ENCODE assay signal across 13 mouse cellular contexts in genomic region chr14:25979242-25979941, GRCm38 (mm10). TPM values are rescaled to one million over a fixed set of nuclear protein-coding genes. Genes with fewer than 3 reads are reported as not detected.
DNase-seq lines count a peak whose midpoint lies in the region; ATAC-seq and TF ChIP-seq lines count a peak whose summit lies in the region.
"Not testable (repeated sequence)": the region's sequence is repeated elsewhere in the genome, so short reads cannot be mapped to it uniquely, and the experiment has no call there.
"Had no signal": no experiment of that assay in that cellular context is flagged by ENCODE, and none has a peak within 500 bp of the region (broad histone marks: within the 10 kb centered on the region; RNA-seq: fewer than 3 reads in every experiment).

No protein-coding gene starts in this region.

- peak overlapping the region; percentile 49 for H3K4me2 ChIP-seq in embryonic facial prominence, embryonic 13.5 days
- not testable (repeated sequence) for H3K4me2 ChIP-seq in hindbrain, embryonic 11.5 days (replicated peaks; ENCODE audit: low read depth, low read length); stomach, embryonic 14.5 days (replicated peaks; ENCODE audit: low read depth, low read length)
- H3K4me2 ChIP-seq in kidney, embryonic 14.5 days (replicated peaks; ENCODE audit: low read depth, low read length), result peak overlapping the region; percentile 33; the same call in 1 of the 2 replicates
- H3K4me2 ChIP-seq in liver, embryonic 11.5 days, result peak overlapping the region; percentile 39; the same call in 1 of the 2 replicates
- peak overlapping the region; percentile 41; the same call in 1 of the 2 replicates for H3K4me2 ChIP-seq in midbrain, embryonic 16.5 days (ENCODE audit: low read length)

- TF ChIP-seq CTCF in gastrocnemius, adult 2 months (IDR thresholded peaks at IDR 0.05), result not testable (repeated sequence)

- not testable (repeated sequence) for H3K9me3 ChIP-seq in embryonic facial prominence, embryonic 13.5 days; hindbrain, embryonic 11.5 days (ENCODE audit: control insufficient read depth, low read length); kidney, embryonic 14.5 days (ENCODE audit: control insufficient read depth, low read length); liver, embryonic 11.5 days (ENCODE audit: control insufficient read depth, low read length); midbrain, embryonic 16.5 days (replicated peaks; ENCODE audit: control insufficient read depth, low read length, poor library complexity, severe bottlenecking); stomach, embryonic 14.5 days (ENCODE audit: control insufficient read depth, low read depth, low read length)

- WGBS in embryonic facial prominence, embryonic 13.5 days, result 0% methylated on average over 7 of the region's 13 CpGs
- 2% methylated on average over 6 of the region's 13 CpGs for WGBS in hindbrain, embryonic 11.5 days
- whole genome bisulfite sequencing in kidney, embryonic 14.5 days, result 0% methylated on average over 7 of the region's 13 CpGs
- 5% methylated on average over 5 of the region's 13 CpGs for WGBS in liver, embryonic 11.5 days
- WGBS in midbrain, embryonic 16.5 days, result 0% methylated on average over 7 of the region's 13 CpGs
- under 1% methylated on average over 6 of the region's 13 CpGs for WGBS in stomach, embryonic 14.5 days

- not testable (repeated sequence) for H3K4me1 ChIP-seq in embryonic facial prominence, embryonic 13.5 days; hindbrain, embryonic 11.5 days (replicated peaks; ENCODE audit: control insufficient read depth, insufficient read depth, low read length); kidney, embryonic 14.5 days (ENCODE audit: control insufficient read depth, insufficient read depth, low read length); liver, embryonic 11.5 days (replicated peaks; ENCODE audit: control insufficient read depth, insufficient read depth, low read length); midbrain, embryonic 16.5 days (ENCODE audit: control insufficient read depth, insufficient read depth, low read length); stomach, embryonic 14.5 days (ENCODE audit: control insufficient read depth, insufficient read depth, low read length)

- intact Hi-C loops in gastrocnemius, adult 2 months (cut with DNase I), result not testable (repeated sequence)

- not testable (repeated sequence) for ATAC-seq in embryonic facial prominence, embryonic 13.5 days (ENCODE audit: insufficient number of reproducible peaks, insufficient read depth, low FRiP score, low TSS enrichment, low read depth); kidney, embryonic 14.5 days (ENCODE audit: low FRiP score, low TSS enrichment); liver, embryonic 11.5 days (replicated peaks; ENCODE audit: low FRiP score); stomach, embryonic 14.5 days (ENCODE audit: insufficient number of reproducible peaks, insufficient read depth, low FRiP score, low read depth)
- peak; percentile 69 for ATAC-seq in hindbrain, embryonic 11.5 days (ENCODE audit: low FRiP score)
- ATAC-seq in midbrain, embryonic 16.5 days, result peak; percentile 90; the same call in 1 of the 2 replicates

- H3K4me3 ChIP-seq in embryonic facial prominence, embryonic 13.5 days, result peak overlapping the region; percentile 29
- H3K4me3 ChIP-seq in gastrocnemius, adult 2 months, result peak overlapping the region; percentile 56
- not testable (repeated sequence) for H3K4me3 ChIP-seq in hindbrain, embryonic 11.5 days (ENCODE audit: low read depth, low read length); liver, embryonic 11.5 days (ENCODE audit: low read depth, low read length); stomach, embryonic 14.5 days (ENCODE audit: low read depth, low read length)
- H3K4me3 ChIP-seq in kidney, embryonic 14.5 days (ENCODE audit: low read length), result peak overlapping the region; percentile 22; the same call in 1 of the 2 replicates
- H3K4me3 ChIP-seq in midbrain, embryonic 16.5 days (ENCODE audit: low read depth, low read length), result peak overlapping the region; percentile 24

- H3K9ac ChIP-seq in embryonic facial prominence, embryonic 13.5 days; hindbrain, embryonic 11.5 days (ENCODE audit: low read depth, low read length); kidney, embryonic 14.5 days (ENCODE audit: low read depth, low read length); liver, embryonic 11.5 days (ENCODE audit: low read depth, low read length); midbrain, embryonic 16.5 days (ENCODE audit: low read depth, low read length); stomach, embryonic 14.5 days (replicated peaks; ENCODE audit: low read depth, low read length): not testable (repeated sequence)

- DNase-seq in Muller cell, postnatal 12 days (ENCODE audit: inconsistent ontology term), result peak; percentile 0
- not testable (repeated sequence) for DNase-seq in gastrocnemius, adult 2 months; hindbrain, embryonic 11.5 days (ENCODE audit: low spot score)
- DNase-seq in liver, embryonic 11.5 days (ENCODE audit: low spot score), result peak; percentile 17

- H3K27me3 ChIP-seq in embryonic facial prominence, embryonic 13.5 days; hindbrain, embryonic 11.5 days (ENCODE audit: control insufficient read depth, insufficient read depth, low read length); kidney, embryonic 14.5 days (ENCODE audit: control insufficient read depth, insufficient read depth, low read length); liver, embryonic 11.5 days (replicated peaks; ENCODE audit: control insufficient read depth, insufficient read depth, low read length); midbrain, embryonic 16.5 days (ENCODE audit: control insufficient read depth, insufficient read depth, low read depth, low read length); stomach, embryonic 14.5 days (ENCODE audit: control insufficient read depth, insufficient read depth, low read length): not testable (repeated sequence)

- H3K27ac ChIP-seq in embryonic facial prominence, embryonic 13.5 days, result peak overlapping the region; percentile 90
- not testable (repeated sequence) for H3K27ac ChIP-seq in gastrocnemius, adult 2 months; kidney, embryonic 14.5 days (ENCODE audit: low read depth, low read length); liver, embryonic 11.5 days (ENCODE audit: low read depth, low read length)
- H3K27ac ChIP-seq in hindbrain, embryonic 11.5 days (ENCODE audit: low read depth, low read length), result peak overlapping the region; percentile 84
- H3K27ac ChIP-seq in midbrain, embryonic 16.5 days (ENCODE audit: low read length), result peak overlapping the region; percentile 84
- H3K27ac ChIP-seq in stomach, embryonic 14.5 days (ENCODE audit: low read length), result peak overlapping the region; percentile 67; the same call in 1 of the 2 replicates

- H3K36me3 ChIP-seq in embryonic facial prominence, embryonic 13.5 days; hindbrain, embryonic 11.5 days (ENCODE audit: control insufficient read depth, insufficient read depth, low read length); kidney, embryonic 14.5 days (ENCODE audit: control insufficient read depth, insufficient read depth, low read length); liver, embryonic 11.5 days (ENCODE audit: control insufficient read depth, insufficient read depth, low read length); midbrain, embryonic 16.5 days (ENCODE audit: control insufficient read depth, insufficient read depth, low read length); stomach, embryonic 14.5 days (ENCODE audit: control insufficient read depth, insufficient read depth, low read length): not testable (repeated sequence)

RNA-seq across cellular contexts. Expression of gene Duxbl1, which starts 1.0 kb away (rescaled TPM):
- 2.4 and 2.7 TPM in 2 replicates for polyA plus RNA-seq in embryonic facial prominence, embryonic 13.5 days (2015; fragmentation: Nextera tagmentation; extraction: Ambion mirVana)
- not detected for total RNA-seq in gastrocnemius, adult 2 months (2021)
- 6.3 and 6.9 TPM in 2 replicates for polyA plus RNA-seq in hindbrain, embryonic 11.5 days (2014; fragmentation: Nextera tagmentation; extraction: Ambion mirVana)
- polyA plus RNA-seq in kidney, embryonic 14.5 days (2014; fragmentation: Nextera tagmentation; extraction: Ambion mirVana), result 1.2 and 1.9 TPM in 2 replicates
- polyA plus RNA-seq in liver, embryonic 11.5 days (2014; fragmentation: Nextera tagmentation; extraction: Ambion mirVana), result 0.26 TPM in 1 of 2 replicates, not detected in the other
- 1.9 and 2.4 TPM in 2 replicates for polyA plus RNA-seq in midbrain, embryonic 16.5 days (2015; fragmentation: Nextera tagmentation; extraction: Ambion mirVana)
- polyA plus RNA-seq in stomach, embryonic 14.5 days (2014; fragmentation: Nextera tagmentation; extraction: Ambion mirVana), result 0.97 and 1.4 TPM in 2 replicates
- total RNA-seq: megakaryocyte progenitor cell, adult 5-6 weeks had no signal
- polyA plus RNA-seq: liver, postnatal 0 days had no signal

RNA-seq across cellular contexts. Expression of gene Cphx1, which starts 41.3 kb away (rescaled TPM):
- polyA plus RNA-seq in embryonic facial prominence, embryonic 13.5 days (2015; fragmentation: Nextera tagmentation; extraction: Ambion mirVana), result not detected in 2 replicates
- total RNA-seq in gastrocnemius, adult 2 months (2021), result not detected
- polyA plus RNA-seq in hindbrain, embryonic 11.5 days (2014; fragmentation: Nextera tagmentation; extraction: Ambion mirVana), result not detected in 2 replicates
- 0.26 TPM in 1 of 2 replicates, not detected in the other for polyA plus RNA-seq in kidney, embryonic 14.5 days (2014; fragmentation: Nextera tagmentation; extraction: Ambion mirVana)
- polyA plus RNA-seq in liver, embryonic 11.5 days (2014; fragmentation: Nextera tagmentation; extraction: Ambion mirVana), result 0.10 and 0.14 TPM in 2 replicates
- polyA plus RNA-seq in midbrain, embryonic 16.5 days (2015; fragmentation: Nextera tagmentation; extraction: Ambion mirVana), result not detected in 2 replicates
- 0.20 and 0.29 TPM in 2 replicates for polyA plus RNA-seq in stomach, embryonic 14.5 days (2014; fragmentation: Nextera tagmentation; extraction: Ambion mirVana)
- total RNA-seq: adrenal gland, postnatal 25 days; heart, postnatal 14 days; left cerebral cortex, postnatal 10 days; megakaryocyte progenitor cell, adult 5-6 weeks had no signal

RNA-seq across cellular contexts. Expression of gene Tmem254a, which starts 51.9 kb away (rescaled TPM):
- 2.5 and 3.2 TPM in 2 replicates for polyA plus RNA-seq in embryonic facial prominence, embryonic 13.5 days (2015; fragmentation: Nextera tagmentation; extraction: Ambion mirVana)
- under 1 TPM; 0.15 to 0.50 TPM for total RNA-seq in gastrocnemius, adult 2 months (2021)
- 3.3 and 3.6 TPM in 2 replicates for polyA plus RNA-seq in hindbrain, embryonic 11.5 days (2014; fragmentation: Nextera tagmentation; extraction: Ambion mirVana)
- polyA plus RNA-seq in kidney, embryonic 14.5 days (2014; fragmentation: Nextera tagmentation; extraction: Ambion mirVana), result 3.9 and 4.4 TPM in 2 replicates
- polyA plus RNA-seq in liver, embryonic 11.5 days (2014; fragmentation: Nextera tagmentation; extraction: Ambion mirVana), result 1.7 and 3.9 TPM in 2 replicates
- polyA plus RNA-seq in midbrain, embryonic 16.5 days (2015; fragmentation: Nextera tagmentation; extraction: Ambion mirVana), result 6.5 and 8.1 TPM in 2 replicates
- 3.6 and 7.0 TPM in 2 replicates for polyA plus RNA-seq in stomach, embryonic 14.5 days (2014; fragmentation: Nextera tagmentation; extraction: Ambion mirVana)
